Mouse (Mus musculus): ENCODE data around the gene Fbxl17.

Fbxl17 gene

GRCm38 (mm10) chr17:63459712-63460495 lies 39.9 kb downstream of the Fbxl17 start:
- no peak for DNase-seq (ENCODE audit: low spot score)

GRCm38 (mm10) chr17:63458052-63458451 lies 41.8 kb downstream of the Fbxl17 start:
- DNase-seq (ENCODE audit: low spot score), result no peak

GRCm38 (mm10) chr17:63451311-63452006 lies 48.4 kb downstream of the Fbxl17 start:
- DNase-seq (ENCODE audit: low spot score), result no peak

- DNase-seq (ENCODE audit: low spot score), result no peak
Observed at GRCm38 (mm10) chr17:63447691-63448090, 52.1 kb downstream of the Fbxl17 start.

GRCm38 (mm10) chr17:63446971-63447679 lies 52.7 kb downstream of the Fbxl17 start:
- no peak for DNase-seq (ENCODE audit: low spot score)

- DNase-seq (ENCODE audit: low spot score), result no peak
Observed at GRCm38 (mm10) chr17:63445212-63445611, 54.6 kb downstream of the Fbxl17 start.

- no peak for DNase-seq (ENCODE audit: low spot score)
Observed at GRCm38 (mm10) chr17:63437424-63437823, 62.4 kb downstream of the Fbxl17 start.

- DNase-seq (ENCODE audit: low spot score), result no peak
Observed at GRCm38 (mm10) chr17:63434081-63434480, 65.7 kb downstream of the Fbxl17 start.

GRCm38 (mm10) chr17:63431650-63432049 lies 68.2 kb downstream of the Fbxl17 start:
- no peak for DNase-seq (ENCODE audit: low spot score)

GRCm38 (mm10) chr17:63430395-63431075 lies 69.3 kb downstream of the Fbxl17 start:
- DNase-seq (ENCODE audit: low spot score), result no peak

GRCm38 (mm10) chr17:63423851-63424250 lies 76.0 kb downstream of the Fbxl17 start:
- DNase-seq (ENCODE audit: low spot score), result no peak

- no peak for DNase-seq (ENCODE audit: low spot score)
Observed at GRCm38 (mm10) chr17:63422685-63423084, 77.1 kb downstream of the Fbxl17 start.

- no peak for DNase-seq (ENCODE audit: low spot score)
Observed at GRCm38 (mm10) chr17:63421864-63422263, 78.0 kb downstream of the Fbxl17 start.

GRCm38 (mm10) chr17:63419503-63419902 lies 80.3 kb downstream of the Fbxl17 start:
- no peak for DNase-seq (ENCODE audit: low spot score)

- peak; percentile 33 for DNase-seq (ENCODE audit: low spot score)
Observed at GRCm38 (mm10) chr17:63413973-63414580, 85.7 kb downstream of the Fbxl17 start.

GRCm38 (mm10) chr17:63411564-63411963 lies 88.3 kb downstream of the Fbxl17 start:
- no peak for DNase-seq (ENCODE audit: low spot score)

GRCm38 (mm10) chr17:63410101-63410500 lies 89.7 kb downstream of the Fbxl17 start:
- DNase-seq (ENCODE audit: low spot score), result no peak

- DNase-seq (ENCODE audit: low spot score), result no peak
Observed at GRCm38 (mm10) chr17:63405955-63406354, 93.9 kb downstream of the Fbxl17 start.

- no peak for DNase-seq (ENCODE audit: low spot score)
Observed at GRCm38 (mm10) chr17:63405471-63405870, 94.3 kb downstream of the Fbxl17 start.

- DNase-seq (ENCODE audit: low spot score), result no peak
Observed at GRCm38 (mm10) chr17:63404968-63405367, 94.8 kb downstream of the Fbxl17 start.

- no peak for DNase-seq (ENCODE audit: low spot score)
Observed at GRCm38 (mm10) chr17:63403801-63404415, 95.9 kb downstream of the Fbxl17 start.
